Mouse (Mus musculus) heart, embryonic 12.5 days (tissue): Measurements from ENCODE around the gene Ttc13. TPM values are rescaled to one million over a fixed set of nuclear protein-coding genes. Genes with fewer than 3 reads are reported as not detected.

Experiments used
- ATAC-seq: fragments of 200-750 bp; cut with Nextera tagmentation; 2 replicates; pipeline ENCODE4 v1.8.0; 2017; ENCODE audit warnings: moderate TSS enrichment, moderate library complexity; ENCODE audit not compliant: insufficient number of reproducible peaks, low FRiP score
- H3K27ac ChIP-seq: fragments of 300-500 bp; sonication (generic); 2 replicates; pipeline ENCODE4 v1.5.1; 2016; ENCODE audit warnings: mild to moderate bottlenecking, moderate library complexity; ENCODE audit not compliant: poor library complexity, severe bottlenecking
- H3K27me3 ChIP-seq: fragments of 300-500 bp; sonication (generic); replicated peaks from 2 replicates; pipeline ENCODE4 v1.6.1; 2016; ENCODE audit warnings: mild to moderate bottlenecking, moderate library complexity
- H3K36me3 ChIP-seq: fragments of 300-500 bp; sonication (generic); 2 replicates; pipeline ENCODE4 v1.6.1; 2016; ENCODE audit warnings: mild to moderate bottlenecking, moderate library complexity
- H3K4me1 ChIP-seq: fragments of 300-500 bp; sonication (generic); replicated peaks from 2 replicates; pipeline ENCODE4 v1.6.1; 2016; ENCODE audit warnings: mild to moderate bottlenecking
- H3K4me2 ChIP-seq: fragments of 300-500 bp; sonication (generic); 2 replicates; pipeline ENCODE4 v1.6.1; 2016; ENCODE audit warnings: mild to moderate bottlenecking, moderate library complexity
- H3K4me3 ChIP-seq: fragments of 300-500 bp; sonication (generic); 2 replicates; pipeline ENCODE4 v1.5.1; 2016; ENCODE audit warnings: mild to moderate bottlenecking
- H3K9ac ChIP-seq: fragments of 300-500 bp; sonication (generic); 2 replicates; pipeline ENCODE4 v1.6.1; 2016; ENCODE audit warnings: mild to moderate bottlenecking, moderate library complexity
- H3K9me3 ChIP-seq: fragments of 300-500 bp; sonication (generic); replicated peaks from 2 replicates; pipeline ENCODE4 v1.6.1; 2016; ENCODE audit warnings: mild to moderate bottlenecking, moderate library complexity
- WGBS: fragments of 180-500 bp; shearing (Covaris S2); methylation state at CpG from one replicate; pipeline ENCODE4 v1.1.7; 2016; 5-methylcytosine and 5-hydroxymethylcytosine counted together
- polyA plus RNA-seq: library from polyadenylated mRNA; unstranded; fragments of >200 nt; fragmentation: Nextera tagmentation; extraction: Ambion mirVana; gene quantifications from 2 replicates; pipeline ENCODE4 v1.2.1, GENCODE M21; 2016

Gene Ttc13
- polyA plus RNA-seq, 1 experiment from 2014 or later, result 42.8 TPM

- ATAC-seq, result no peak
- no peak overlapping the region for H3K4me3 ChIP-seq
- no peaks in the 10 kb centered on the region for H3K4me1 ChIP-seq
- no peak overlapping the region for H3K4me2 ChIP-seq
- peaks cover 57% of the 10 kb centered on the region for H3K36me3 ChIP-seq
- H3K27me3 ChIP-seq, result no peaks in the 10 kb centered on the region
- no peak overlapping the region for H3K27ac ChIP-seq
- H3K9ac ChIP-seq, result no peak overlapping the region
- WGBS, result 65% methylated on average over 4 of the region's 4 CpGs
- H3K9me3 ChIP-seq, result no peaks in the 10 kb centered on the region
Measured at GRCm38 (mm10) chr8:124703526-124703925, 18.3 kb downstream of the Ttc13 start.

DNA sequence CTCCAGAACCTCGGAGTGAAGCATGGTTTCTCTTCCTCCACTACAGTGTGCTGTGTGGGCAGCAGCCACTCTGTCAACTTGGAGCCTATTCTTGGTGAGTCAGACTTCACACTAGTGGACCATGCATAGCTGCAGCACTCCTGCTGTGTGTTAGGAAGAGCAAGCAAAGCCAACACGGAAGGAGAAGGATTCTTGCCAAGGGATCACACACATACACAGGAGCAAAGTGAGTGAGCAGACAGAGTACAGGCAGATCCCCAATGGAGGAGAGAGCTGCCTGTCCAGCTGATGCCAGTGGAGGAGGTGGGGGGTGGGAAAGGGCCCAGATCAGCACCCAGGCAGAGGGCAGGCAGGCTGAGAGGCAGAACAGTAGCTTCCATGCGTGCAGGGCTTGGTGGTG is 19.6 kb downstream of the Ttc13 start:
- H3K9ac ChIP-seq, result no peak overlapping the region
- no peaks in the 10 kb centered on the region for H3K9me3 ChIP-seq
- H3K27ac ChIP-seq, result no peak overlapping the region
- no peak overlapping the region for H3K4me3 ChIP-seq
- 80% methylated on average over 3 of the region's 3 CpGs for WGBS
- no peaks in the 10 kb centered on the region for H3K27me3 ChIP-seq
- no peak for ATAC-seq
- H3K36me3 ChIP-seq, result peaks cover 70% of the 10 kb centered on the region
- H3K4me2 ChIP-seq, result no peak overlapping the region
- H3K4me1 ChIP-seq, result no peaks in the 10 kb centered on the region

DNA sequence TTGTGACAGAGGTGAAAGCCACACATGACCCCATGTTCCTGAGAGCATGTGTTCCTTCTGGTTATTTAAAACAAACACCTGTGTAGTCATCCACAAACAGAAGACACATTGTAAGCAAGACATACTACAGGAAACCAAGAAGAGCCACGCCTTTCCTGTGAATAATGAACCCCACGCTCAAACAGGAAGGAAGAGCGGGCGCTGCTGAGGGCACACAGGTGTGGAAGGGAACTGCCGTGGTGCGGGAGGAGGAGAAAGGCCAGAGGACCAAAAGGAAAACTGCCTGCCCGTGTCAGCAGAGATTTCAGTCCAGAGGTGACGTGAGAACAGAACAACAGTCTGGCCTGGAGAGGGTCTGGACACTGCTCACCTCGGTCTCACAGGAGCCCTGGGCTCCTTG is 20.8 kb downstream of the Ttc13 start:
- Histone ChIP-seq H3K4me2 (no peak overlapping the region), H3K27me3 (no peaks in the 10 kb centered on the region), H3K36me3 (peaks cover 64% of the 10 kb centered on the region), H3K4me1 (no peaks in the 10 kb centered on the region), H3K4me3 (no peak overlapping the region), H3K9me3 (no peaks in the 10 kb centered on the region), H3K27ac (no peak overlapping the region), H3K9ac (no peak overlapping the region)
- WGBS, result 77% methylated on average over 9 of the region's 9 CpGs
- no peak for ATAC-seq

GRCm38 (mm10) chr8:124700271-124700670 is 21.5 kb downstream of the Ttc13 start:
- H3K4me1 ChIP-seq, result no peaks in the 10 kb centered on the region
- H3K4me2 ChIP-seq, result no peak overlapping the region
- peaks cover 60% of the 10 kb centered on the region for H3K36me3 ChIP-seq
- no peaks in the 10 kb centered on the region for H3K9me3 ChIP-seq
- H3K27me3 ChIP-seq, result no peaks in the 10 kb centered on the region
- ATAC-seq, result no peak
- H3K9ac ChIP-seq, result no peak overlapping the region
- no peak overlapping the region for H3K27ac ChIP-seq
- 81% methylated on average over 5 of the region's 5 CpGs for WGBS
- no peak overlapping the region for H3K4me3 ChIP-seq

- 90% methylated on average over 22 of the region's 22 CpGs for WGBS
- H3K27me3 ChIP-seq, result no peaks in the 10 kb centered on the region
- no peaks in the 10 kb centered on the region for H3K9me3 ChIP-seq
- no peaks in the 10 kb centered on the region for H3K4me1 ChIP-seq
- no peak overlapping the region for H3K4me3 ChIP-seq
- H3K36me3 ChIP-seq, result peaks cover 68% of the 10 kb centered on the region
- H3K9ac ChIP-seq, result no peak overlapping the region
- H3K27ac ChIP-seq, result no peak overlapping the region
- no peak overlapping the region for H3K4me2 ChIP-seq
- no peak for ATAC-seq
Measured at GRCm38 (mm10) chr8:124695424-124696100, 26.2 kb downstream of the Ttc13 start.

DNA sequence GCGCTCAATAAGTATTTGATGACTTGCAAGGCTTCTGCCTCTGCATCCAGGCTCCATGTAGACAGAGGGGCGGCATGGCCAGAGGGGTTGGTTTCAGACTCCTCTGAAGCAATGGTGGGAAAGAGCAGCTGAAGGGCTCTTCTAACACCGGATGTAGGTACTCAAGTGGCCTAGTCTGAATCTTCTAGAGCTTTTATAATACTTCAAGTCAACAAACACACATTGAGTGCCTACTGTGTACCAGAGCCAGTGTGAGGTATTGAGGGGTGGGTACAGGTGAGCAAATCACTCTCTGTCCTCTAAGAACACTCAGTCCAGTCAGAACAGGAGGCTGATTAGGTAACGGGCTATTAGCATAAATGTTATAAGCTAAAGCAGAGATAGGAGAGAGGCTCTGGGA is 30.1 kb downstream of the Ttc13 start:
- Histone ChIP-seq H3K4me1 (no peaks in the 10 kb centered on the region), H3K36me3 (peaks cover 46% of the 10 kb centered on the region), H3K9me3 (no peaks in the 10 kb centered on the region), H3K4me3 (no peak overlapping the region), H3K27ac (no peak overlapping the region), H3K27me3 (no peaks in the 10 kb centered on the region), H3K9ac (no peak overlapping the region), H3K4me2 (no peak overlapping the region)
- 94% methylated on average over 4 of the region's 4 CpGs for WGBS
- ATAC-seq, result no peak

DNA sequence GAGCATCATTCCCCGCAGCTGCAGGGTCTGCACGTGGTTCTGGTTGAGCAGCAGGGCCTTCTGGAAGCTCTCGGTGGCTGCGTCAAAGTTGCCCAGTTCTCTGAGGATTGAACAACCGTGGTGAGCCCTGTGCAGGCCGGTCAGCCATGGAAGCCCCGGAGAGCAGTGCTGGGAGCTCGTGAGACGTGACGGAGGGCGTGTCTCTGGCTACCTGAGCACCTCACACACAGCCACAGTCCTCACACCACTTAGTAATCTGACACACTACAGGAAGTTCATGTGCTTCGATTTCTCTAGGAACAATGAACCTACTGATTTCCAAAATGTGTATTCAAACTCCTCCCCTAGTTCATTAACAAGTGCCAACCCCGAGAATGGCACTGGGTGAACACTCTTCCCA is 32.9 kb downstream of the Ttc13 start:
- Histone ChIP-seq H3K4me3 (no peak overlapping the region), H3K9me3 (no peaks in the 10 kb centered on the region), H3K4me2 (no peak overlapping the region), H3K27ac (no peak overlapping the region), H3K9ac (no peak overlapping the region), H3K4me1 (no peaks in the 10 kb centered on the region), H3K27me3 (no peaks in the 10 kb centered on the region), H3K36me3 (peaks cover 54% of the 10 kb centered on the region)
- ATAC-seq, result no peak
- WGBS, result 91% methylated on average over 13 of the region's 13 CpGs

- no peak for ATAC-seq
- WGBS, result 93% methylated on average over 10 of the region's 10 CpGs
- Histone ChIP-seq H3K4me3 (no peak overlapping the region), H3K4me2 (no peak overlapping the region), H3K4me1 (peaks cover 2% of the 10 kb centered on the region; the same call in 1 of the 2 replicates), H3K27ac (no peak overlapping the region), H3K36me3 (peaks cover 75% of the 10 kb centered on the region), H3K9ac (no peak overlapping the region), H3K9me3 (no peaks in the 10 kb centered on the region), H3K27me3 (no peaks in the 10 kb centered on the region)
Measured at GRCm38 (mm10) chr8:124682218-124682617, 39.6 kb downstream of the Ttc13 start.

DNA sequence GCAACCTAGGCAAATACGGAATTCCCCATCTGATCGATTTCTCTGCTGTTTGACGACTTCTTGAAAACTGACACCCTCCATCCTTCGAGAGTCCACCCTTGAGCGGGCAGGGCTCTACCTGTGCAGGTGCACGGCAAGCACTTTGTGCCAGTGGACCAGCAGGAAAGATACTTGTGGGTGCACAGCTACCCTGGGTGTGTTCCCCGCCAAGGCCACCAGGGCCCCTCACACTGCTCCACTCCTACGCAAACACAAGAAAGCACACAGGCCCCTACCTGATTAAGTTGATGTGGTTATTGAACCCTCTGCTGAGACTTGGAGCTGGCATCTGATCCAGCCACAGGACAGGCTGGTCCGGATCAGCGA is 40.0 kb downstream of the Ttc13 start:
- H3K9me3 ChIP-seq, result no peaks in the 10 kb centered on the region
- H3K36me3 ChIP-seq, result peaks cover 78% of the 10 kb centered on the region
- no peak overlapping the region for H3K9ac ChIP-seq
- H3K4me2 ChIP-seq, result no peak overlapping the region
- ATAC-seq, result no peak
- no peak overlapping the region for H3K4me3 ChIP-seq
- 82% methylated on average over 10 of the region's 10 CpGs for WGBS
- no peak overlapping the region for H3K27ac ChIP-seq
- H3K27me3 ChIP-seq, result no peaks in the 10 kb centered on the region
- H3K4me1 ChIP-seq, result peaks cover 5% of the 10 kb centered on the region; the same call in 1 of the 2 replicates

DNA sequence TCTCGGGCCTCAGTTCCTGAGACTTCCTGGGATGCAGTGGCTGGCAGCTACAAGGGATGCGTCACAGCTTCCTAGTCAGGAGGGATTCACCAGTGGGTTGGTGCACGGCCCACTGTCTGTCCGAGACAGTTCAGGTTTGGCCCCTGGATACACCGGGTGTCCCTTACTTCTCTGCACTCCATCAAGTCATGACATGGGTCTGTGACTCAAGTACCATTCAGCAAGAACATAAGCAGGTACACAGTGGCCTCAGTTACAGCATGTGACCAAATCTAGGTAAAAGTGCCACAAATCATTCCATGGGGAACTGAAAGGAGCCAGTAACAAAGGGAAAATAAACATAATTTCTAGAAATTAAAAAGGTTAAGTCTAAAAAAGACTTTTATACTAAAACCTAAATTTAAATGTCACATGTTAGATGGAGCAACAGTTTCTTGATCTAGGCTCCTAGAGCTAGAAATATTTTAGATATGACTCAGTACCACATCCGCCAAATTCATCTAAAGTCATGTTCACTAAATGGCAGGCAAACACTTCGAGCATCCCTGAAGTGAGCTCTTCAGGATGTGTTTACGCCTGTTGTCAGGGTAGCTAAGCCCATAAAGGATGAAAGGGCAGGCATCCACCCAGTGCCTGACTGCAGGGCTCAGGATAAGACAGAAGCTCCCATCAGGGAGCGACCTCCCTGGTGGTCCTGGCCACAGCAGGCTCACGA is 40.5 kb downstream of the Ttc13 start:
- peaks cover 77% of the 10 kb centered on the region for H3K36me3 ChIP-seq

GRCm38 (mm10) chr8:124678246-124678645 is 43.5 kb downstream of the Ttc13 start:
- Histone ChIP-seq H3K27ac (no peak overlapping the region), H3K9ac (no peak overlapping the region), H3K4me1 (peaks cover 5% of the 10 kb centered on the region; the same call in 1 of the 2 replicates), H3K9me3 (no peaks in the 10 kb centered on the region), H3K4me3 (no peak overlapping the region), H3K36me3 (peaks cover 70% of the 10 kb centered on the region), H3K27me3 (no peaks in the 10 kb centered on the region), H3K4me2 (no peak overlapping the region)
- ATAC-seq, result no peak
- 86% methylated on average over 13 of the region's 13 CpGs for WGBS

More for the DNA sequence above, 40.5 kb downstream of the Ttc13 start:
- H3K4me2 ChIP-seq, result no peak overlapping the region
- H3K9ac ChIP-seq, result no peak overlapping the region
- ATAC-seq, result no peak
- no peak overlapping the region for H3K4me3 ChIP-seq
- H3K27ac ChIP-seq, result no peak overlapping the region
- peaks cover 5% of the 10 kb centered on the region; the same call in 1 of the 2 replicates for H3K4me1 ChIP-seq
- H3K9me3 ChIP-seq, result no peaks in the 10 kb centered on the region
- H3K27me3 ChIP-seq, result no peaks in the 10 kb centered on the region
- 82% methylated on average over 10 of the region's 10 CpGs for WGBS
